Mouse (Mus musculus) R1 (cell line): ENCODE data around the gene Eif2ak1.
A peak's percentile ranks its signal among the peaks of the same experiment; 100 is the strongest.
"Not testable (repeated sequence)": the region's sequence is repeated elsewhere in the genome, so short reads cannot be mapped to it uniquely, and the experiment has no call there.

ENCODE experiments used
- DNase-seq: peaks from one replicate; pipeline ENCODE4 v3.0.0-alpha.2; 2018; ENCODE audit warnings: low read depth, low spot score

Eif2ak1 gene

GRCm38 (mm10) chr5:143817116-143817930 is at the start of gene Eif2ak1:
Gene Eif2ak1 (plus strand): TSS chr5:143817788.
- DNase-seq, result peak; percentile 98

- no peak for DNase-seq
These were observed 35.6 kb upstream of the Eif2ak1 start for GRCm38 (mm10) chr5:143781951-143782350.

GRCm38 (mm10) chr5:143785391-143785790 is 32.2 kb upstream of the Eif2ak1 start:
- no peak for DNase-seq

- DNase-seq, result not testable (repeated sequence)
These were observed 16.4 kb upstream of the Eif2ak1 start for GRCm38 (mm10) chr5:143801216-143801615.

- DNase-seq, result no peak
These were observed 13.4 kb upstream of the Eif2ak1 start for GRCm38 (mm10) chr5:143804056-143804765.

GRCm38 (mm10) chr5:143807268-143807667 is 10.3 kb upstream of the Eif2ak1 start:
- DNase-seq, result no peak

GRCm38 (mm10) chr5:143809421-143810090 is 8.0 kb upstream of the Eif2ak1 start:
- no peak for DNase-seq

GRCm38 (mm10) chr5:143811653-143812052 is 5.9 kb upstream of the Eif2ak1 start:
- no peak for DNase-seq

- no peak for DNase-seq
These were observed 3.0 kb upstream of the Eif2ak1 start for GRCm38 (mm10) chr5:143814626-143815025.

GRCm38 (mm10) chr5:143817931-143818311 is 333 bp downstream of the Eif2ak1 start:
- DNase-seq, result no peak

GRCm38 (mm10) chr5:143818461-143818860 is 873 bp downstream of the Eif2ak1 start:
- no peak for DNase-seq

- DNase-seq, result no peak
These were observed 1.4 kb downstream of the Eif2ak1 start for GRCm38 (mm10) chr5:143818949-143819348.

GRCm38 (mm10) chr5:143819906-143820660 is 2.5 kb downstream of the Eif2ak1 start:
- no peak for DNase-seq

- DNase-seq, result no peak
These were observed 3.2 kb downstream of the Eif2ak1 start for GRCm38 (mm10) chr5:143820820-143821219.

- peak; percentile 18 for DNase-seq
These were observed 54.1 kb downstream of the Eif2ak1 start for GRCm38 (mm10) chr5:143871547-143872169.

GRCm38 (mm10) chr5:143874571-143874970 is 57.0 kb downstream of the Eif2ak1 start:
- peak; percentile 72 for DNase-seq

GRCm38 (mm10) chr5:143885274-143885673 is 67.7 kb downstream of the Eif2ak1 start:
- no peak for DNase-seq

GRCm38 (mm10) chr5:143890741-143891140 is 73.2 kb downstream of the Eif2ak1 start:
- peak; percentile 56 for DNase-seq

GRCm38 (mm10) chr5:143892255-143892886 is 74.8 kb downstream of the Eif2ak1 start:
- DNase-seq, result peak; percentile 38

- no peak for DNase-seq
These were observed 75.8 kb downstream of the Eif2ak1 start for GRCm38 (mm10) chr5:143893396-143893795.
